Mouse (Mus musculus) liver, embryonic 11.5 days (tissue): Measurements from ENCODE around the gene Mael. TPM values are rescaled to one million over a fixed set of nuclear protein-coding genes. Genes with fewer than 3 reads are reported as not detected.

ENCODE experiments used
- ATAC-seq: fragments of 200-750 bp; cut with Nextera tagmentation; replicated peaks from 2 replicates; pipeline ENCODE4 v1.8.0; 2017; ENCODE audit warnings: moderate number of reproducible peaks, mild to moderate bottlenecking, moderate TSS enrichment, moderate library complexity; ENCODE audit not compliant: low FRiP score
- DNase-seq: peaks from one replicate; pipeline ENCODE4 v3.0.0-alpha.2; 2017; ENCODE audit warnings: low spot score
- H3K27ac ChIP-seq: fragments of 300-500 bp; sonication (generic); 2 replicates; pipeline ENCODE4 v1.5.1; 2014; ENCODE audit warnings: mild to moderate bottlenecking, low read depth, low read length, control low read depth
- H3K27me3 ChIP-seq: fragments of 300-500 bp; sonication (generic); replicated peaks from 2 replicates; pipeline ENCODE4 v1.6.1; 2014; ENCODE audit warnings: low read length, mixed read lengths; ENCODE audit not compliant: control insufficient read depth, insufficient read depth
- H3K36me3 ChIP-seq: fragments of 300-500 bp; sonication (generic); 2 replicates; pipeline ENCODE4 v1.6.1; 2014; ENCODE audit warnings: mild to moderate bottlenecking, low read length, moderate library complexity, mixed read lengths; ENCODE audit not compliant: control insufficient read depth, insufficient read depth
- H3K4me1 ChIP-seq: fragments of 300-500 bp; sonication (generic); replicated peaks from 2 replicates; pipeline ENCODE4 v1.6.1; 2014; ENCODE audit warnings: low read length, mixed read lengths; ENCODE audit not compliant: control insufficient read depth, insufficient read depth
- H3K4me2 ChIP-seq: fragments of 300-500 bp; sonication (generic); 2 replicates; pipeline ENCODE4 v1.6.1; 2014; ENCODE audit warnings: mild to moderate bottlenecking, control low read depth, moderate library complexity
- H3K4me3 ChIP-seq: fragments of 300-500 bp; sonication (generic); 2 replicates; pipeline ENCODE4 v1.5.1; 2014; ENCODE audit warnings: low read depth, low read length, control low read depth
- H3K9ac ChIP-seq: fragments of 300-500 bp; sonication (generic); 2 replicates; pipeline ENCODE4 v1.6.1; 2014; ENCODE audit warnings: low read depth, low read length, control low read depth
- H3K9me3 ChIP-seq: fragments of 300-500 bp; sonication (generic); 2 replicates; pipeline ENCODE4 v1.6.1; 2016; ENCODE audit warnings: low read length, inconsistent platforms, mixed read lengths; ENCODE audit not compliant: control insufficient read depth
- WGBS: fragments of 180-500 bp; shearing (Covaris S2); extraction: QIAGEN DNeasy Blood & Tissue Kit; methylation state at CpG from one replicate; pipeline ENCODE4 v1.1.7; 2014; 5-methylcytosine and 5-hydroxymethylcytosine counted together
- polyA plus RNA-seq: library from polyadenylated mRNA; unstranded; fragments of >200 nt; fragmentation: Nextera tagmentation; extraction: Ambion mirVana; gene quantifications from 2 replicates; pipeline ENCODE4 v1.2.1, GENCODE M21; 2014

Mael gene
- not detected in 2 replicates for polyA plus RNA-seq

DNA sequence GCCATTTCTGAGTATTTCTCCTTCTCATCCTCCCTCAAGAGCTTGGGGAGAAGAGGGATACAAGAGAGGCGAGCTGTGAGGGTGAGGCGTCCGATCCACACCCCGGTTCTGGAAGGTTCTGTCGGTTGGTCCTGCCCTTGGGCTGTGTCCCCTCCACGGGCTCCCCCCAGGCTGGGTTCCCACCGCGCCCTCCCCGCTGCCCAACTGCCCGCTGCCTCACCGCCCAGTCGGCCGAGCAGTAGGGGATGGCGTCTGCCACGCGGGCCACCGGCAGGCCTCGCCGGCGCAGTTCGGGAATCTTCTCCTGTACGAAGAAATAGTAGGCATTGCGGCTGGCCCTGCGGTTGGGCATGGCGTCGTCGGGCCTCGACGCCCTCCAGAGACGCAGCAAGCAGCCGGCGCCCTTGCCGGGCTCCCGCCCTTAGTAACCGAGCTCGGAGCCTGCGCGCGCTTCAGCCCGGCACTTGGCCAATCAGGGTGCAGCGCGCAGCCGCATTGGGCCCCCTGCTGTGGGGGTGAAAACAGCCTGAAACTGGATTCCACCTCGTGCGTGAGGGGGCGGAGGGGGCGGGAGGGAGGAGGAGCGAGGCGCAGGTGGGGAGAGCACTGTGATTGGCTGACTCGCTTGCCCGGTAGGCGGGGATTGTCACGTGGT, at the start of gene Mael:
TSS of gene Mael (minus strand) at position 433 of the 655 bp plus-strand sequence.
- DNase-seq = no peak
- Histone ChIP-seq H3K27me3 (no peaks in the 10 kb centered on the region), H3K4me1 (no peaks in the 10 kb centered on the region), H3K9ac (no peak within 1 kb of the TSS), H3K4me2 (no peak within 1 kb of the TSS), H3K9me3 (peaks cover 4% of the 10 kb centered on the region; the same call in 1 of the 2 replicates), H3K27ac (no peak within 1 kb of the TSS), H3K36me3 (no peaks in the 10 kb centered on the region), H3K4me3 (no peak within 1 kb of the TSS)
- 77% methylated on average over 53 of the region's 53 CpGs for WGBS
- ATAC-seq = peak; percentile 31; the same call in 1 of the 2 replicates

DNA sequence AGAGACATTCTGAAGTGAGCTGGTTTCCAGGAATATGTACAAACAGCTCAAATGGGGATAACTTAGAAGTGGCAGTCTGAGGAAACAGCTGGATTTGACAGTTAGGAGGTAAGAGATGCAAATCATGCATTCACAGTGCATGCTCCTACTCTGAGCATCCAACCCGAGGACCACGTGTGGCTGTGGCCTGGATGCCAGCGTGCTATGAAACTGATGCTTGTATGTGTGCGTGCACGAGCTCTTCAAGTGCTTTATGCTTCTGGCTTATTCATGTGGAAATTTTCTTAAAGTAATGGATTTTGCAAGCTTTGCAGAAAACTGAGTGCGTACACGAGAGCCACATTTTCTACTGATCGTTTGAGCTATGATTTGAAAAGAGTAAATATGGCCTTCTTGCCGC, 47.7 kb upstream of the Mael start:
- Histone ChIP-seq H3K27ac (no peak overlapping the region), H3K27me3 (no peaks in the 10 kb centered on the region; the same call in 1 of the 2 replicates), H3K9ac (no peak overlapping the region), H3K4me2 (no peak overlapping the region), H3K9me3 (no peaks in the 10 kb centered on the region), H3K4me1 (no peaks in the 10 kb centered on the region), H3K4me3 (no peak overlapping the region), H3K36me3 (no peaks in the 10 kb centered on the region)
- 83% methylated on average over 9 of the region's 9 CpGs for WGBS
- no peak for DNase-seq
- ATAC-seq = no peak

DNA sequence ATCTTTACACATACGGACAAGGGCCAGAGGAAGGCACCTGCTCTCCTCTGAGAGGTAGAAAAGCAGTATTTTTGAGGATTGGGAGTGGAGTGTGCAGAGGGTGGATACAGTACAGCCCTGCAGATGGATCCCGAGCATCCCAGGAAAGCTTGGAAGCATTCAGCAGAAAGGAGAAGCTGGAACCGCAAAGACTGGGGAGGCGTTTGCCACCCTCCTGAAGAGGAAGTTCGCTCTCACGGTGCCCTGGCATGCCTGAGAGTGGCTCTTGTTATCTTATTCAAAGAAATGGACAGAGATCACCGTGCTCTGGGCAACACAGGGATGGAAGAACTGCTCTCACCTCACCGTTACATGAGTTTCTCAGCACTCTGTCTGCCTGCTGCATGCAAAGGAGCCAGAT, 45.8 kb upstream of the Mael start:
- no peak overlapping the region for H3K9ac ChIP-seq
- H3K4me2 ChIP-seq = no peak overlapping the region
- 70% methylated on average over 8 of the region's 8 CpGs for WGBS
- ATAC-seq = no peak
- no peaks in the 10 kb centered on the region; the same call in 1 of the 2 replicates for H3K27me3 ChIP-seq
- H3K27ac ChIP-seq = no peak overlapping the region
- H3K9me3 ChIP-seq = no peaks in the 10 kb centered on the region
- H3K4me3 ChIP-seq = no peak overlapping the region
- no peak for DNase-seq
- H3K4me1 ChIP-seq = no peaks in the 10 kb centered on the region
- H3K36me3 ChIP-seq = no peaks in the 10 kb centered on the region

DNA sequence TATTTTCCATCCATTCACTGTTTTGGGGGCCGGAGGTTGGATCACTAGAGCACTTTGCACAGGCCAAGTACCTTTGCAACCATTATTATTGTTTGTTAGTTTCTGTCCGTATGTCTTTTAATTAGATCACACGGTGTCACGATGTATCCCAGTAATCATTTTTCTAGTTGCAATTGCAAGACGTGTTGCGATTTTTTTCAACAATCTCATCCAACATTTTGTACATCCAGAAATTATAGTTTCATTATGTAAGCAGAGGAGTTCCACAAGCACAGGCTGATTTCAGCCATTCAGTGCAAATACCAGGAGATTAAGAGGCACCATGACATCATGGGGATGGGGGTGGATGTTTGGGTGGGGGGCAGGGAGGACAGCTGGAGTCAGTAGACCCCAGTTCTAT, 44.9 kb upstream of the Mael start:
- Histone ChIP-seq H3K4me3 (no peak overlapping the region), H3K9me3 (no peaks in the 10 kb centered on the region), H3K27ac (no peak overlapping the region), H3K27me3 (no peaks in the 10 kb centered on the region; the same call in 1 of the 2 replicates), H3K4me2 (no peak overlapping the region), H3K4me1 (no peaks in the 10 kb centered on the region), H3K9ac (no peak overlapping the region), H3K36me3 (no peaks in the 10 kb centered on the region)
- DNase-seq (no peak), ATAC-seq (no peak)
- 89% methylated on average over 6 of the region's 6 CpGs for WGBS

DNA sequence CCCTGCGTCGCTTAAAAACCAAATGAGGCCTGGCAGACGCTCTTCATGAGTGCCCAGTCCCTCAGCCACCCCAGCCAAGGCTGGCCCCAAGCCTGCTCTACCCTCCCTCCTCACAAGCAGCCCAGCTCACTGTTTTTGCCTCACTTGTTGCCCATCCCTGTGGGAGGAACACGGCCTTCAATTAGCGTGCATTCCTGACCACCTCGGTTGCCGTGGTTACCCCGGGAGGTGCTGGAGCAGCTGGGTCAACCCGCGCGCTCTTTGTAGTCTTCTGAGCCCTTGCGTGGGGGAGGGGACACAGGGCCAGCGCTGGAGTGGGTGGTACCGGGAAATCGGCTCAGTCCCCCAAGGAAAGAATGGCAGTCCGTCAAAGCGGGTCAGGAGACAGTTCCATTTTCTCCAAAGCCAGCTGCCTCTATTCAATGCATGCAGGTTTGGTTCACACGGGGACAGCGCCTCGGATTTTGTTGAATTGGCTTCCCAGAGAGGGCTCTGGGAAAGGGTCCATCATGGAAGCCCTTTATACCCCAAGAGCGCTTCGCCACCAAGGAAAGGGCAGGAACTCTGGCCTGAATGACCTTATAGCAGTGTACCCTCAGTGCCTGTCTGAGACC, 44.2 kb upstream of the Mael start:
- H3K9ac ChIP-seq = no peak overlapping the region
- H3K4me3 ChIP-seq = no peak overlapping the region
- H3K4me2 ChIP-seq = peak overlapping the region; percentile 45

DNA sequence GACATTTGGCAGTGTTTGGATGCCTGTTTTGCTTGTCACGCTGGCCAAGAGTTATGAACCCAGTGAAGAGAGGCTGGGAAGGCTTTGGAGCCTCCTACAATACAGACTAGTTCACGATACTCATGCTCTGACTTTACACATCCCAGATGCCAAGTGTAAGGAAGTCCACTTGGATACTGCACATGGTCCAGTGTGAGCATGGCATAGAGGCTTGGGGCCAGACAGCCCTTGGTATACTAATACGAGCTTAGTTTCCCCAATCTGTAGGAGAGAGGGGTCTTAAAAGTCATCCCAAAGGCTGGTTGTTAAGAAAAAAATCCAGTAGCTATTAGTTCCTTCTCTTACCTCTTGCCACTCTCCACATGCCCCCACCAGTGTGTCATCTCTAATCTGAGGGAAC, 43.3 kb upstream of the Mael start:
- Histone ChIP-seq H3K27ac (no peak overlapping the region), H3K9ac (no peak overlapping the region), H3K27me3 (no peaks in the 10 kb centered on the region; the same call in 1 of the 2 replicates), H3K36me3 (no peaks in the 10 kb centered on the region), H3K9me3 (no peaks in the 10 kb centered on the region), H3K4me3 (no peak overlapping the region), H3K4me1 (no peaks in the 10 kb centered on the region), H3K4me2 (no peak overlapping the region)
- ATAC-seq = no peak
- WGBS = 66% methylated on average over 3 of the region's 3 CpGs
- DNase-seq = no peak

More for the DNA sequence above, 44.2 kb upstream of the Mael start:
- DNase-seq = peak; percentile 51
- ATAC-seq = peak; percentile 34; the same call in 1 of the 2 replicates
- no peaks in the 10 kb centered on the region; the same call in 1 of the 2 replicates for H3K27me3 ChIP-seq
- WGBS = 12% methylated on average over 22 of the region's 22 CpGs
- no peak overlapping the region for H3K27ac ChIP-seq
- H3K9me3 ChIP-seq = no peaks in the 10 kb centered on the region
- H3K4me1 ChIP-seq = no peaks in the 10 kb centered on the region
- no peaks in the 10 kb centered on the region for H3K36me3 ChIP-seq

DNA sequence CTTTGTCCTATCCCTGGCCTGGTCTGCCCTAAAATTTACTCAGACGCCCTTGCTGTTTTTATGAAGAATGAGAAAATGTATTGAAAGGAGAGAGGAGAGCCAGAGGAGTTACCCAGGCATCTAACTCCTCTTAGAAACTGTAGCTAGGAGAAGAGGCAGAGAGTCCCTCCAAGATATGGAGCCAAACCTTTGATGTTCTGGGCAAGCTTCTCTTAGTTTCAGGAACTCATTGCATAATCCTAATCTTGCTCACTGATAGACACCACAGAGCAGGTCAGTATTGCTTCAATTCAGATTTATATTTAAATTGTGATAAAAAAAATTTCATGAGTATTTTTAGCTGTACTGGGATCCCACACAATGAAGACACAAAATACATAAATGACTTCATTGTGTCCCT, 42.7 kb upstream of the Mael start:
- Histone ChIP-seq H3K4me3 (no peak overlapping the region), H3K4me1 (no peaks in the 10 kb centered on the region), H3K36me3 (no peaks in the 10 kb centered on the region), H3K27ac (no peak overlapping the region), H3K4me2 (no peak overlapping the region), H3K9me3 (no peaks in the 10 kb centered on the region), H3K9ac (no peak overlapping the region), H3K27me3 (no peaks in the 10 kb centered on the region; the same call in 1 of the 2 replicates)
- 44% methylated on average over 1 of the region's 1 CpGs for WGBS
- no peak for ATAC-seq
- no peak for DNase-seq

DNA sequence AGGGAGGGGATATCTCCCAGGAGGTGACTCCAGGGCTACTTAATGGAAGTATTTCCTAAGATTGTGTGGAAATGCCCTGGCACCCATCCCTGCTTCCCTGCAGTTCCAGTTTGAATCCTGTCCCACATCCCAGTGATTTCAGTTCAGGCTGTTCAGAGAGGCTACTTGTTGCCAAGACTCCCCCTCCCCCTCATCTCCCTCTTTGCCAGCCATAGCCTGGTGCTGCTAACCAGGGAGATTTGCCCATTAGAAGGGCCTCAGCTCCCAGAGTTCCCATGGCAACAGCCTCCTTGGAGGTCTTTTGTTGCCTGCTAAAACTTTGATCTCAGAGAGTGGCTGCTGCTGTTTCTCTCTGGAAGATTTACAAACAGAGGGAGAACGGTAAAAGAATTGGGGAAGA, 42.0 kb upstream of the Mael start:
- H3K4me3 ChIP-seq = no peak overlapping the region
- H3K4me1 ChIP-seq = no peaks in the 10 kb centered on the region
- 10% methylated on average over 1 of the region's 1 CpGs for WGBS
- H3K9me3 ChIP-seq = no peaks in the 10 kb centered on the region
- H3K4me2 ChIP-seq = no peak overlapping the region
- H3K36me3 ChIP-seq = no peaks in the 10 kb centered on the region
- H3K27me3 ChIP-seq = no peaks in the 10 kb centered on the region; the same call in 1 of the 2 replicates
- H3K27ac ChIP-seq = no peak overlapping the region
- DNase-seq (no peak), ATAC-seq (no peak)
- H3K9ac ChIP-seq = no peak overlapping the region
